Mouse (Mus musculus): Measurements from ENCODE around the gene Oas1f.

GRCm38 (mm10) chr5:120859241-120859640, 12.1 kb downstream of the Oas1f start:
- TF ChIP-seq CTCF (IDR thresholded peaks at IDR 0.05; ENCODE audit: insufficient read depth, low read depth, low read length), result no peak
- TF ChIP-seq POLR2A (IDR thresholded peaks at IDR 0.05; ENCODE audit: insufficient read depth, low read depth, low read length), result no peak
